Mouse (Mus musculus): ENCODE data around the gene Phc1. TPM values are rescaled to one million over a fixed set of nuclear protein-coding genes. Genes with fewer than 3 reads are reported as not detected.

The Phc1 gene
- polyA plus RNA-seq, 1 experiment = 15.5 TPM

DNA sequence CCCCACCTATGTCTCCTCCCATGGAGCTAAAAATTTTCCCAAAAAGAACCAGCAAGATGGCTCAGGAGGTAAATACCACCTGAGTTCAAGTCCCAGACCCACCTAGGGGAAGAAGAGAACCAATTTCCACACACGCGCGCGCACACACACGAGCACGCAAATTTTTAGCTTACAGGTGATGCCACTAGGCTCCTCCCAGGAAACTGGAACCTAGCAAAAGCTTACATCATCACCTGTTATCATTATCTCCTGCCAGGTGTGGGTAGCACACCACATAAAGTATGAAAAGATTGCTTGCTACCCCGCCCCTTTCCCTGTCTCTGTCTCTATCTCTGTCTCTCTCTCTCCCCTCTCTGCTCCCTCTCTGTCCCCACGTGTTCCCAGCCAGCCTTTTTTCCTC is 47.2 kb downstream of the Phc1 start:
- no peaks in the 10 kb centered on the region for H3K27me3 ChIP-seq (ENCODE audit: control insufficient read depth, insufficient read depth, insufficient read length)
- H3K4me3 ChIP-seq = no peak overlapping the region
- H3K36me3 ChIP-seq (ENCODE audit: control insufficient read depth, insufficient read depth) = no peaks in the 10 kb centered on the region
- H3K4me2 ChIP-seq (ENCODE audit: low read depth) = no peak overlapping the region
- TF ChIP-seq MAX (IDR thresholded peaks at IDR 0.05; ENCODE audit: low read depth) (no peak), POLR2A (IDR thresholded peaks at IDR 0.05; ENCODE audit: insufficient read length, low read depth) (no peak), SRF (IDR thresholded peaks at IDR 0.05; ENCODE audit: control insufficient read depth, insufficient read length, low read depth) (no peak), TCF3 (IDR thresholded peaks at IDR 0.05; ENCODE audit: insufficient read length, low read depth) (no peak)
- no peaks in the 10 kb centered on the region for H3K79me2 ChIP-seq (ENCODE audit: control insufficient read depth, insufficient read depth)
- H3ac ChIP-seq (ENCODE audit: control insufficient read depth, insufficient read length) = no peak overlapping the region

DNA sequence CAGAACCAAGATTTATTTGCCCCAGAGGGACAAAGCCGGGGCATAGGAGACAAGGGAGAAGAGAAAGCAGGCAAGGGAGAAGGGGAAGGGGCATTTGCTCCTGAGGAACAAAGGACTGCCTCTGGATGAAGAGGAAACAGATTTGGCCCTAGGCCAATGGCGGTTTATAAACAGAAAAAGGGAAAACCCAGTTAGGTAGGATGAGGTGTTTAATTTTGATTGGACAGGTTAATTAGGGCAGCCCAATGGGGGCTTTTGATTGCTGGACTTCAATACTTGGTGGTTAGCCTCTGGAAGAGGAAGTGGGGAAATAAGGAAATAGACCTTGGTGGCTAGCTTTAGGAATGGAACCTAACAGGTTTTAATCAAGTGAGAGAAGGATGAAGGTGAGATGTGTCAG is 48.2 kb downstream of the Phc1 start:
- Histone ChIP-seq H3ac (ENCODE audit: control insufficient read depth, insufficient read length) (no peak overlapping the region), H3K4me3 (no peak overlapping the region), H3K27me3 (ENCODE audit: control insufficient read depth, insufficient read depth, insufficient read length) (no peaks in the 10 kb centered on the region), H3K4me2 (ENCODE audit: low read depth) (no peak overlapping the region), H3K36me3 (ENCODE audit: control insufficient read depth, insufficient read depth) (no peaks in the 10 kb centered on the region), H3K79me2 (ENCODE audit: control insufficient read depth, insufficient read depth) (no peaks in the 10 kb centered on the region)
- no peak for TF ChIP-seq MYOG (IDR thresholded peaks at IDR 0.05; ENCODE audit: control insufficient read depth in 1 of 3, insufficient read depth in 1 of 3, insufficient read length in 2 of 3, low read depth in 2 of 3)

DNA sequence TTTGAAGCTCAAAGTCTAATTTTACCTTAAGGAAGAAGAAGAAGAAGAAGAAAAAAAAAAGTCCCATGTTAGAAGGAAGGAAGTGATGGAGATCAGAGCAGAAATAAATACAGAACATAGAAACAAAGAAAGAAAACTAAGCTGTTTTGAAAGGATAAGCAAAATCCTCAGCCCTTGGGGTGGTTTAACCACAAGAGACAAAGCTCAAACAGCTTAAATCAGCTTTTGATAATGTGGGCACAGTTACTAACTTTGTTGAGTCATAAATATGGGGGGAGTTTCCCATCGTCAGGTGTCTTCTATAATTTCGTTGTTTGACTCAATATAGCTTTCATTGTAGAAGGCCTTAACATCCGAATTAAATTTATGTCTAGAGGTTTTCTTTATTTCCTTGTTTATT is 48.6 kb downstream of the Phc1 start:
- Histone ChIP-seq H3K79me2 (ENCODE audit: control insufficient read depth, insufficient read depth) (no peaks in the 10 kb centered on the region), H3K4me3 (no peak overlapping the region), H3K36me3 (ENCODE audit: control insufficient read depth, insufficient read depth) (no peaks in the 10 kb centered on the region), H3ac (ENCODE audit: control insufficient read depth, insufficient read length) (no peak overlapping the region), H3K4me2 (ENCODE audit: low read depth) (no peak overlapping the region), H3K27me3 (ENCODE audit: control insufficient read depth, insufficient read depth, insufficient read length) (no peaks in the 10 kb centered on the region)
- no peak for TF ChIP-seq POLR2A (IDR thresholded peaks at IDR 0.05; ENCODE audit: insufficient read length, low read depth)
- TF ChIP-seq E2F4 (IDR thresholded peaks at IDR 0.05; ENCODE audit: insufficient read depth) = no peak
- no peak for TF ChIP-seq SRF (IDR thresholded peaks at IDR 0.05; ENCODE audit: control insufficient read depth, insufficient read length, low read depth)
- TF ChIP-seq MYOG (IDR thresholded peaks at IDR 0.05; ENCODE audit: control insufficient read depth in 1 of 3, insufficient read depth in 1 of 3, insufficient read length in 2 of 3, low read depth in 2 of 3) = no peak
- TF ChIP-seq USF1 (IDR thresholded peaks at IDR 0.05; ENCODE audit: low read depth) = no peak
- no peak for TF ChIP-seq TCF3 (IDR thresholded peaks at IDR 0.05; ENCODE audit: insufficient read length, low read depth)

DNA sequence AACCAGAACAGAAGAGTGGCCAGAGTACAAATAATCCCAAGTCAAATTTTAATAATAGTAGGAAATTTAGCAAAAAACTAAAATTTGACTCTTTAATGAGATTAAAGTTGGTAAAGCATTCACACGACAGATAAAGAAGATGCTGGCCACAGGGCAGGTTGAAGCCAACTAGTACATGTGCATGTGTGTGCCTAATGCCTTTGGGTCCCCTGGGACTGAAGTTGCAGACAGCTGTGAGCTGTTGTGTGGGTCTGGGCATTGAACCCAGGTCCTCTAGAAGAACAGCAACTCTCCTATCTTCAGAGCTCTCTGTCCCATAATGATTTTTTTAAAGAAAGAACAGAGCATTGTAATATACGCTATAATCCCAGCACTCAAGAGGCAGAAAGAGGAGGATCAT is 49.1 kb downstream of the Phc1 start:
- no peaks in the 10 kb centered on the region for H3K27me3 ChIP-seq (ENCODE audit: control insufficient read depth, insufficient read depth, insufficient read length)
- H3ac ChIP-seq (ENCODE audit: control insufficient read depth, insufficient read length) = no peak overlapping the region
- H3K79me2 ChIP-seq (ENCODE audit: control insufficient read depth, insufficient read depth) = no peaks in the 10 kb centered on the region
- TF ChIP-seq MYOD1 (IDR thresholded peaks at IDR 0.05; ENCODE audit: control insufficient read depth in 1 of 3, insufficient read length in 2 of 3, low read depth in 2 of 3) (peak in 1 of 3 experiments; percentile 29), MYOG (IDR thresholded peaks at IDR 0.05; ENCODE audit: control insufficient read depth in 1 of 3, insufficient read depth in 1 of 3, insufficient read length in 2 of 3, low read depth in 2 of 3) (no peak)
- no peak overlapping the region for H3K4me3 ChIP-seq
- no peaks in the 10 kb centered on the region for H3K36me3 ChIP-seq (ENCODE audit: control insufficient read depth, insufficient read depth)
- no peak overlapping the region for H3K4me2 ChIP-seq (ENCODE audit: low read depth)

DNA sequence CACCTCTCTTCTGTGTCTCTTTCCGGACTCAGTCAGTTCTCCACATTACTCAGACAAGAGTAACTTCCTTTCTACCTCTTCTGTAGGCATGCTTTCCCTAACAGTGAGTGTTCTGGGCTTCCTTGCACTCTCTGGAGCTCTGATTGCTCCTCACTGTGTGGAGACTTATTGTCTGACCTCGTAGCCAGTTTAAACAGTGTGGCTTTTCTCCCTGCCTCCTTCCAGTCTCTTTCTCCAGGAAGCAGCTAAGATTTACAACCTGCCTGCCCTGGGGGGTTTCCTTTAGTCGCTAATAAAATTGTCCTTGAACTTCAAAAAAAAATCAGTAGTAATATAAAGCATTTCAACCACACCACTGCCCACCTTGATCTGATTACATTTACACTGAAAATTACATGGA is 50.1 kb downstream of the Phc1 start:
- no peaks in the 10 kb centered on the region for H3K79me2 ChIP-seq (ENCODE audit: control insufficient read depth, insufficient read depth)
- H3K4me2 ChIP-seq (ENCODE audit: low read depth) = no peak overlapping the region
- H3K36me3 ChIP-seq (ENCODE audit: control insufficient read depth, insufficient read depth) = no peaks in the 10 kb centered on the region
- no peak overlapping the region for H3K4me3 ChIP-seq
- H3ac ChIP-seq (ENCODE audit: control insufficient read depth, insufficient read length) = no peak overlapping the region
- no peaks in the 10 kb centered on the region for H3K27me3 ChIP-seq (ENCODE audit: control insufficient read depth, insufficient read depth, insufficient read length)
- TF ChIP-seq MAX (IDR thresholded peaks at IDR 0.05; ENCODE audit: low read depth) (no peak), CEBPB (IDR thresholded peaks at IDR 0.05; ENCODE audit: insufficient read depth, poor library complexity, severe bottlenecking) (no peak), REST (IDR thresholded peaks at IDR 0.05; ENCODE audit: insufficient read depth, insufficient read length) (no peak), USF1 (IDR thresholded peaks at IDR 0.05; ENCODE audit: low read depth) (no peak), SRF (IDR thresholded peaks at IDR 0.05; ENCODE audit: control insufficient read depth, insufficient read length, low read depth) (no peak), POLR2AphosphoS2 (IDR thresholded peaks at IDR 0.05; ENCODE audit: insufficient read length, low read depth) (no peak)

DNA sequence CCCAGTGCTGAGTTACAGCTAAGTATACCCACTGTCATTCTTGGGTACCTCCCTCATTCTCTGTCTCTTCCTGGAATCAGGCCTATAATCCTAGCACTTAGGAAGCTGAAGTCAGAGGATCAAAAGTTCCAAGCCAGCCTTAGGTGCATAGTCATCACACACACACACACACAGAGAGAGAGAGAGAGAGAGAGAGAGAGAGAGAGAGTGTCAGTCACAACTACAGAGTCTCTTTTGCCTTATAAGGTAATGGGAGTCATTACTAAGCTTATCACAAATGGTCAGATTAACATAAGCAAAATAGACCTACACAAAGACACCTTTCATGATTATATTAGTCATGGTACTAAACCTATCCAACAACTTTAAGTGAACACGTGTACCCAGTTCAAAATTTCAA is 51.0 kb downstream of the Phc1 start:
- Histone ChIP-seq H3K4me2 (ENCODE audit: low read depth) (no peak overlapping the region), H3ac (ENCODE audit: control insufficient read depth, insufficient read length) (no peak overlapping the region), H3K4me3 (no peak overlapping the region), H3K79me2 (ENCODE audit: control insufficient read depth, insufficient read depth) (no peaks in the 10 kb centered on the region), H3K36me3 (ENCODE audit: control insufficient read depth, insufficient read depth) (no peaks in the 10 kb centered on the region), H3K27me3 (ENCODE audit: control insufficient read depth, insufficient read depth, insufficient read length) (no peaks in the 10 kb centered on the region)
- no peak for TF ChIP-seq MYOD1 (IDR thresholded peaks at IDR 0.05; ENCODE audit: control insufficient read depth in 1 of 3, insufficient read length in 2 of 3, low read depth in 2 of 3)
- no peak for TF ChIP-seq MYOG (IDR thresholded peaks at IDR 0.05; ENCODE audit: control insufficient read depth in 1 of 3, insufficient read depth in 1 of 3, insufficient read length in 2 of 3, low read depth in 2 of 3)
- TF ChIP-seq POLR2AphosphoS2 (IDR thresholded peaks at IDR 0.05; ENCODE audit: insufficient read length, low read depth) = no peak
- TF ChIP-seq MAX (IDR thresholded peaks at IDR 0.05; ENCODE audit: low read depth) = no peak
- TF ChIP-seq TCF3 (IDR thresholded peaks at IDR 0.05; ENCODE audit: insufficient read length, low read depth) = no peak
- TF ChIP-seq REST (IDR thresholded peaks at IDR 0.05; ENCODE audit: insufficient read depth, insufficient read length) = no peak
- TF ChIP-seq E2F4 (IDR thresholded peaks at IDR 0.05; ENCODE audit: insufficient read depth) = no peak

Measured in myocyte (in vitro differentiated cells).